Mouse (Mus musculus): Measurements from ENCODE around the gene Pcnx2.

- TF ChIP-seq ELF1 (IDR thresholded peaks at IDR 0.05; ENCODE audit: low read depth, low read length), result no peak
- TF ChIP-seq POLR2AphosphoS2 (IDR thresholded peaks at IDR 0.05; ENCODE audit: low read depth, low read length), result no peak
- TF ChIP-seq ZKSCAN1 (IDR thresholded peaks at IDR 0.05; ENCODE audit: borderline replicate concordance, low read depth, low read length), result no peak
Measured at GRCm38 (mm10) chr8:125818796-125819195, 79.3 kb downstream of the Pcnx2 start.
